Mouse (Mus musculus): ENCODE data around the gene Pde11a. TPM values are rescaled to one million over a fixed set of nuclear protein-coding genes. Genes with fewer than 3 reads are reported as not detected.

The Pde11a gene
- polyA plus RNA-seq, 1 experiment, result not detected

GRCm38 (mm10) chr2:76084982-76085381 is 253.6 kb downstream of the Pde11a start:
- peaks cover 37% of the 10 kb centered on the region for H3K27me3 ChIP-seq (ENCODE audit: control insufficient read depth, insufficient read depth, insufficient read length)
- no peak for TF ChIP-seq SRF (IDR thresholded peaks at IDR 0.05; ENCODE audit: control insufficient read depth, insufficient read length, low read depth)
- TF ChIP-seq TCF3 (IDR thresholded peaks at IDR 0.05; ENCODE audit: insufficient read length, low read depth), result no peak
- no peak for TF ChIP-seq USF1 (IDR thresholded peaks at IDR 0.05; ENCODE audit: low read depth)
- no peak for TF ChIP-seq POLR2A (IDR thresholded peaks at IDR 0.05; ENCODE audit: insufficient read length, low read depth)
- TF ChIP-seq MYOD1 (IDR thresholded peaks at IDR 0.05; ENCODE audit: control insufficient read depth in 1 of 3, insufficient read length in 2 of 3, low read depth in 2 of 3), result no peak
- TF ChIP-seq MYOG (IDR thresholded peaks at IDR 0.05; ENCODE audit: control insufficient read depth in 1 of 3, insufficient read depth in 1 of 3, insufficient read length in 2 of 3, low read depth in 2 of 3), result no peak
- TF ChIP-seq REST (IDR thresholded peaks at IDR 0.05; ENCODE audit: insufficient read depth, insufficient read length), result no peak
- no peak for TF ChIP-seq MAX (IDR thresholded peaks at IDR 0.05; ENCODE audit: low read depth)
- TF ChIP-seq TCF12 (IDR thresholded peaks at IDR 0.05; ENCODE audit: insufficient read depth, poor library complexity, severe bottlenecking), result no peak
- TF ChIP-seq CEBPB (IDR thresholded peaks at IDR 0.05; ENCODE audit: insufficient read depth, poor library complexity, severe bottlenecking), result no peak
- TF ChIP-seq E2F4 (IDR thresholded peaks at IDR 0.05; ENCODE audit: insufficient read depth), result no peak
- no peak overlapping the region for H3K4me3 ChIP-seq
- H3ac ChIP-seq (ENCODE audit: control insufficient read depth, insufficient read length), result no peak overlapping the region
- H3K79me2 ChIP-seq (ENCODE audit: control insufficient read depth, insufficient read depth), result no peaks in the 10 kb centered on the region
- no peak overlapping the region for H3K4me2 ChIP-seq (ENCODE audit: low read depth)
- no peaks in the 10 kb centered on the region for H3K36me3 ChIP-seq (ENCODE audit: control insufficient read depth, insufficient read depth)

- H3ac ChIP-seq (ENCODE audit: control insufficient read depth, insufficient read length), result no peak overlapping the region
- peaks cover 34% of the 10 kb centered on the region for H3K27me3 ChIP-seq (ENCODE audit: control insufficient read depth, insufficient read depth, insufficient read length)
- H3K4me2 ChIP-seq (ENCODE audit: low read depth), result no peak overlapping the region
- no peak overlapping the region for H3K4me3 ChIP-seq
- no peaks in the 10 kb centered on the region for H3K79me2 ChIP-seq (ENCODE audit: control insufficient read depth, insufficient read depth)
- no peak for TF ChIP-seq USF1 (IDR thresholded peaks at IDR 0.05; ENCODE audit: low read depth)
- TF ChIP-seq MYOD1 (IDR thresholded peaks at IDR 0.05; ENCODE audit: control insufficient read depth in 1 of 3, insufficient read length in 2 of 3, low read depth in 2 of 3), result no peak
- no peak for TF ChIP-seq REST (IDR thresholded peaks at IDR 0.05; ENCODE audit: insufficient read depth, insufficient read length)
- TF ChIP-seq TCF3 (IDR thresholded peaks at IDR 0.05; ENCODE audit: insufficient read length, low read depth), result no peak
- TF ChIP-seq SRF (IDR thresholded peaks at IDR 0.05; ENCODE audit: control insufficient read depth, insufficient read length, low read depth), result no peak
- no peak for TF ChIP-seq E2F4 (IDR thresholded peaks at IDR 0.05; ENCODE audit: insufficient read depth)
- TF ChIP-seq TCF12 (IDR thresholded peaks at IDR 0.05; ENCODE audit: insufficient read depth, poor library complexity, severe bottlenecking), result no peak
- no peak for TF ChIP-seq POLR2A (IDR thresholded peaks at IDR 0.05; ENCODE audit: insufficient read length, low read depth)
- TF ChIP-seq POLR2AphosphoS2 (IDR thresholded peaks at IDR 0.05; ENCODE audit: insufficient read length, low read depth), result no peak
- no peak for TF ChIP-seq MYOG (IDR thresholded peaks at IDR 0.05; ENCODE audit: control insufficient read depth in 1 of 3, insufficient read depth in 1 of 3, insufficient read length in 2 of 3, low read depth in 2 of 3)
- TF ChIP-seq MAX (IDR thresholded peaks at IDR 0.05; ENCODE audit: low read depth), result no peak
- TF ChIP-seq CEBPB (IDR thresholded peaks at IDR 0.05; ENCODE audit: insufficient read depth, poor library complexity, severe bottlenecking), result no peak
- H3K36me3 ChIP-seq (ENCODE audit: control insufficient read depth, insufficient read depth), result no peaks in the 10 kb centered on the region
Observed at GRCm38 (mm10) chr2:76083901-76084300, 254.7 kb downstream of the Pde11a start.

- Histone ChIP-seq H3K36me3 (ENCODE audit: control insufficient read depth, insufficient read depth) (no peaks in the 10 kb centered on the region), H3K27me3 (ENCODE audit: control insufficient read depth, insufficient read depth, insufficient read length) (peaks cover 34% of the 10 kb centered on the region), H3K4me2 (ENCODE audit: low read depth) (no peak overlapping the region), H3ac (ENCODE audit: control insufficient read depth, insufficient read length) (no peak overlapping the region), H3K4me3 (no peak overlapping the region), H3K79me2 (ENCODE audit: control insufficient read depth, insufficient read depth) (no peaks in the 10 kb centered on the region)
- TF ChIP-seq POLR2AphosphoS2 (IDR thresholded peaks at IDR 0.05; ENCODE audit: insufficient read length, low read depth), result no peak
Observed at GRCm38 (mm10) chr2:76083396-76083795, 255.2 kb downstream of the Pde11a start.

- H3K79me2 ChIP-seq (ENCODE audit: control insufficient read depth, insufficient read depth), result no peaks in the 10 kb centered on the region
- no peaks in the 10 kb centered on the region for H3K36me3 ChIP-seq (ENCODE audit: control insufficient read depth, insufficient read depth)
- no peak overlapping the region for H3K4me2 ChIP-seq (ENCODE audit: low read depth)
- no peak overlapping the region for H3K4me3 ChIP-seq
- H3ac ChIP-seq (ENCODE audit: control insufficient read depth, insufficient read length), result no peak overlapping the region
- peaks cover 34% of the 10 kb centered on the region for H3K27me3 ChIP-seq (ENCODE audit: control insufficient read depth, insufficient read depth, insufficient read length)
- no peak for TF ChIP-seq E2F4 (IDR thresholded peaks at IDR 0.05; ENCODE audit: insufficient read depth)
- TF ChIP-seq TCF3 (IDR thresholded peaks at IDR 0.05; ENCODE audit: insufficient read length, low read depth), result no peak
- TF ChIP-seq CEBPB (IDR thresholded peaks at IDR 0.05; ENCODE audit: insufficient read depth, poor library complexity, severe bottlenecking), result no peak
- no peak for TF ChIP-seq USF1 (IDR thresholded peaks at IDR 0.05; ENCODE audit: low read depth)
Observed at GRCm38 (mm10) chr2:76081991-76082390, 256.6 kb downstream of the Pde11a start.

- Histone ChIP-seq H3K79me2 (ENCODE audit: control insufficient read depth, insufficient read depth) (no peaks in the 10 kb centered on the region), H3K4me2 (ENCODE audit: low read depth) (no peak overlapping the region), H3ac (ENCODE audit: control insufficient read depth, insufficient read length) (no peak overlapping the region), H3K27me3 (ENCODE audit: control insufficient read depth, insufficient read depth, insufficient read length) (peaks cover 32% of the 10 kb centered on the region), H3K4me3 (no peak overlapping the region), H3K36me3 (ENCODE audit: control insufficient read depth, insufficient read depth) (no peaks in the 10 kb centered on the region)
- TF ChIP-seq MYOG (IDR thresholded peaks at IDR 0.05; ENCODE audit: control insufficient read depth in 1 of 3, insufficient read depth in 1 of 3, insufficient read length in 2 of 3, low read depth in 2 of 3), result no peak
- TF ChIP-seq REST (IDR thresholded peaks at IDR 0.05; ENCODE audit: insufficient read depth, insufficient read length), result no peak
- no peak for TF ChIP-seq POLR2AphosphoS2 (IDR thresholded peaks at IDR 0.05; ENCODE audit: insufficient read length, low read depth)
- no peak for TF ChIP-seq TCF3 (IDR thresholded peaks at IDR 0.05; ENCODE audit: insufficient read length, low read depth)
- no peak for TF ChIP-seq TCF12 (IDR thresholded peaks at IDR 0.05; ENCODE audit: insufficient read depth, poor library complexity, severe bottlenecking)
- no peak for TF ChIP-seq MYOD1 (IDR thresholded peaks at IDR 0.05; ENCODE audit: control insufficient read depth in 1 of 3, insufficient read length in 2 of 3, low read depth in 2 of 3)
- no peak for TF ChIP-seq MAX (IDR thresholded peaks at IDR 0.05; ENCODE audit: low read depth)
- TF ChIP-seq E2F4 (IDR thresholded peaks at IDR 0.05; ENCODE audit: insufficient read depth), result no peak
- TF ChIP-seq USF1 (IDR thresholded peaks at IDR 0.05; ENCODE audit: low read depth), result no peak
- TF ChIP-seq SRF (IDR thresholded peaks at IDR 0.05; ENCODE audit: control insufficient read depth, insufficient read length, low read depth), result no peak
- TF ChIP-seq POLR2A (IDR thresholded peaks at IDR 0.05; ENCODE audit: insufficient read length, low read depth), result no peak
- no peak for TF ChIP-seq CEBPB (IDR thresholded peaks at IDR 0.05; ENCODE audit: insufficient read depth, poor library complexity, severe bottlenecking)
Observed at GRCm38 (mm10) chr2:76080549-76080948, 258.0 kb downstream of the Pde11a start.
